Mouse (Mus musculus) MEL (cell line): ENCODE data around the gene Slc38a4. TPM values are rescaled to one million over a fixed set of nuclear protein-coding genes. Genes with fewer than 3 reads are reported as not detected.

ENCODE experiments used
- DNase-seq: peaks from one replicate; pipeline ENCODE4 v3.0.0; 2011; ENCODE audit warnings: low read depth, low spot score
- H3K27ac ChIP-seq: 2 replicates; pipeline ENCODE4 v1.5.1; 2012; ENCODE audit warnings: low read depth, mild to moderate bottlenecking, control low read depth, low read length, moderate library complexity; ENCODE audit not compliant: control insufficient read depth
- H3K27me3 ChIP-seq, 2 experiments: fragments of 150-350 bp in 1 of 2; sonication (generic) in 1 of 2; 2 replicates each; pipeline ENCODE4 v1.6.1; 2012; ENCODE audit warnings: low read length in 2 of 2, mild to moderate bottlenecking in 2 of 2, improper control_type of control experiment in 1 of 2, moderate library complexity in 1 of 2; ENCODE audit not compliant: insufficient read depth in 2 of 2, control insufficient read depth in 1 of 2
- H3K36me3 ChIP-seq, 2 experiments: 2 replicates each; pipeline ENCODE4 v1.6.1; 2012 to 2014; ENCODE audit warnings: low read length in 2 of 2, improper control_type of control experiment in 1 of 2, inconsistent platforms in 1 of 2, mild to moderate bottlenecking in 1 of 2; ENCODE audit not compliant: insufficient read depth in 2 of 2, control insufficient read depth in 1 of 2
- H3K4me1 ChIP-seq, 2 experiments: fragments of 150-350 bp in 1 of 2; sonication (generic) in 1 of 2; 2 replicates each; pipeline ENCODE4 v1.6.1; 2012; ENCODE audit warnings: low read length in 2 of 2, improper control_type of control experiment in 1 of 2, mild to moderate bottlenecking in 1 of 2; ENCODE audit not compliant: insufficient read depth in 2 of 2, control insufficient read depth in 1 of 2
- H3K4me3 ChIP-seq, 2 experiments: fragments of 150-350 bp in 1 of 2; sonication (generic) in 1 of 2; 2 replicates each; pipeline ENCODE4 v1.5.1; 2012; ENCODE audit warnings: low read depth in 2 of 2, low read length in 2 of 2, mild to moderate bottlenecking in 2 of 2, moderate library complexity in 2 of 2, control low read depth in 1 of 2, improper control_type of control experiment in 1 of 2; ENCODE audit not compliant: control insufficient read depth in 1 of 2, insufficient read depth in 1 of 2
- H3K79me2 ChIP-seq: 2 replicates; pipeline ENCODE4 v1.6.1; 2012; ENCODE audit warnings: mild to moderate bottlenecking, low read length, moderate library complexity; ENCODE audit not compliant: control insufficient read depth, poor library complexity, insufficient read depth
- H3K9ac ChIP-seq: 2 replicates; pipeline ENCODE4 v1.6.1; 2012; ENCODE audit warnings: low read depth, mild to moderate bottlenecking, control low read depth, low read length, moderate library complexity; ENCODE audit not compliant: control insufficient read depth, poor library complexity, severe bottlenecking
- H3K9me3 ChIP-seq: fragments of 150-350 bp; sonication (generic); replicated peaks from 2 replicates; pipeline ENCODE4 v1.6.1; 2012; ENCODE audit warnings: mild to moderate bottlenecking, low read length, improper control_type of control experiment, moderate library complexity; ENCODE audit not compliant: insufficient read depth
- CTCF ChIP-seq, 3 experiments: IDR thresholded peaks in 2 of 3; conservative IDR thresholded peaks in 1 of 3; 2 replicates each; pipeline ENCODE4 v1.5.1; 2011 to 2012; ENCODE audit warnings: low read length in 3 of 3, low read depth in 2 of 3, mild to moderate bottlenecking in 2 of 3, improper control_type of control experiment in 1 of 3, inconsistent platforms in 1 of 3, mixed read lengths in 1 of 3, moderate library complexity in 1 of 3; ENCODE audit not compliant: control insufficient read depth in 1 of 3, insufficient read depth in 1 of 3, poor library complexity in 1 of 3, severe bottlenecking in 1 of 3
- E2F4 ChIP-seq: IDR thresholded peaks from 2 replicates; pipeline ENCODE4 v1.6.1; 2011; ENCODE audit warnings: low read depth, low read length, improper control_type of control experiment, borderline replicate concordance
- ELF1 ChIP-seq: IDR thresholded peaks from 2 replicates; pipeline ENCODE4 v1.6.1; 2014; ENCODE audit warnings: low read depth, mild to moderate bottlenecking, inconsistent platforms, low read length, improper control_type of control experiment, moderate library complexity
- EP300 ChIP-seq, 2 experiments: IDR thresholded peaks; 2 replicates each; pipeline ENCODE4 v1.6.1; 2011; ENCODE audit warnings: improper control_type of control experiment in 2 of 2, low read length in 2 of 2, low read depth in 1 of 2, mild to moderate bottlenecking in 1 of 2
- GATA1 ChIP-seq: IDR thresholded peaks from 2 replicates; pipeline ENCODE4 v1.6.1; 2011; ENCODE audit warnings: low read depth, low read length, improper control_type of control experiment
- HCFC1 ChIP-seq: IDR thresholded peaks from 2 replicates; pipeline ENCODE4 v1.6.1; 2012; ENCODE audit warnings: low read depth, mild to moderate bottlenecking, inconsistent platforms, low read length, improper control_type of control experiment, moderate library complexity
- JUND ChIP-seq: IDR thresholded peaks from 2 replicates; pipeline ENCODE4 v1.6.1; 2011; ENCODE audit warnings: low read depth, mild to moderate bottlenecking, improper control_type of control experiment, low read length
- MAX ChIP-seq: IDR thresholded peaks from 2 replicates; pipeline ENCODE4 v1.6.1; 2011; ENCODE audit warnings: low read length, improper control_type of control experiment
- MEF2A ChIP-seq: IDR thresholded peaks from 2 replicates; pipeline ENCODE4 v1.6.1; 2014; ENCODE audit warnings: low read depth, mild to moderate bottlenecking, inconsistent platforms, low read length, improper control_type of control experiment; ENCODE audit not compliant: poor library complexity, insufficient replicate concordance, severe bottlenecking; ENCODE audit errors: extremely low read depth
- MXI1 ChIP-seq: IDR thresholded peaks from 2 replicates; pipeline ENCODE4 v1.6.1; 2011; ENCODE audit warnings: mild to moderate bottlenecking, low read depth, low read length, improper control_type of control experiment
- MYB ChIP-seq: IDR thresholded peaks from 2 replicates; pipeline ENCODE4 v1.6.1; 2011; ENCODE audit warnings: mild to moderate bottlenecking, low read depth, low read length, improper control_type of control experiment
- MYC ChIP-seq: IDR thresholded peaks from 2 replicates; pipeline ENCODE4 v1.6.1; 2011; ENCODE audit warnings: low read depth, mild to moderate bottlenecking, low read length, improper control_type of control experiment, moderate library complexity
- NRF1 ChIP-seq: IDR thresholded peaks from 2 replicates; pipeline ENCODE4 v1.6.1; 2014; ENCODE audit warnings: low read depth, mild to moderate bottlenecking, inconsistent platforms, low read length, improper control_type of control experiment, moderate library complexity; ENCODE audit not compliant: poor library complexity, insufficient read depth, severe bottlenecking
- POLR2A ChIP-seq, 2 experiments: IDR thresholded peaks; 2 replicates each; pipeline ENCODE4 v1.6.1; 2011 to 2012; ENCODE audit warnings: low read length in 2 of 2, mild to moderate bottlenecking in 2 of 2, control low read depth in 1 of 2, improper control_type of control experiment in 1 of 2, low read depth in 1 of 2, moderate library complexity in 1 of 2; ENCODE audit not compliant: control insufficient read depth in 1 of 2, insufficient read depth in 1 of 2, poor library complexity in 1 of 2
- POLR2AphosphoS2 ChIP-seq: IDR thresholded peaks from 2 replicates; pipeline ENCODE4 v1.6.1; 2011; ENCODE audit warnings: low read length, improper control_type of control experiment
- RAD21 ChIP-seq: IDR thresholded peaks from 2 replicates; pipeline ENCODE4 v1.6.1; 2011; ENCODE audit warnings: mild to moderate bottlenecking, low read depth, low read length, improper control_type of control experiment
- RCOR1 ChIP-seq: IDR thresholded peaks from 2 replicates; pipeline ENCODE4 v1.6.1; 2012; ENCODE audit warnings: low read depth, mild to moderate bottlenecking, inconsistent platforms, low read length, improper control_type of control experiment
- TBP ChIP-seq: IDR thresholded peaks from 2 replicates; pipeline ENCODE4 v1.8.0; 2011; ENCODE audit warnings: low read depth, low read length, improper control_type of control experiment
- TCF12 ChIP-seq: IDR thresholded peaks from 2 replicates; pipeline ENCODE4 v1.6.1; 2014; ENCODE audit warnings: low read depth, mild to moderate bottlenecking, inconsistent platforms, low read length, improper control_type of control experiment, moderate library complexity
- UBTF ChIP-seq: IDR thresholded peaks from 2 replicates; pipeline ENCODE4 v1.6.1; 2012; ENCODE audit warnings: low read depth, mild to moderate bottlenecking, inconsistent platforms, low read length, improper control_type of control experiment, moderate library complexity, borderline replicate concordance; ENCODE audit not compliant: insufficient read depth
- USF1 ChIP-seq: IDR thresholded peaks from 2 replicates; pipeline ENCODE4 v1.6.1; 2014; ENCODE audit warnings: low read depth, mild to moderate bottlenecking, inconsistent platforms, low read length, improper control_type of control experiment, moderate library complexity
- USF2 ChIP-seq, 2 experiments: IDR thresholded peaks; 2 replicates each; pipeline ENCODE4 v1.6.1; 2011 to 2012; ENCODE audit warnings: improper control_type of control experiment in 2 of 2, low read length in 2 of 2, borderline replicate concordance in 1 of 2, inconsistent platforms in 1 of 2, low read depth in 1 of 2, mild to moderate bottlenecking in 1 of 2; ENCODE audit not compliant: insufficient read depth in 1 of 2
- ZC3H11A ChIP-seq: IDR thresholded peaks from 2 replicates; pipeline ENCODE4 v1.6.1; 2012; ENCODE audit warnings: low read depth, mild to moderate bottlenecking, inconsistent platforms, low read length, improper control_type of control experiment
- ZKSCAN1 ChIP-seq: IDR thresholded peaks from 2 replicates; pipeline ENCODE4 v1.6.1; 2012; ENCODE audit warnings: low read depth, mild to moderate bottlenecking, inconsistent platforms, low read length, improper control_type of control experiment, moderate library complexity
- ZMIZ1 ChIP-seq: IDR thresholded peaks from 2 replicates; pipeline ENCODE4 v1.6.1; 2012; ENCODE audit warnings: low read depth, mild to moderate bottlenecking, inconsistent platforms, low read length, improper control_type of control experiment, moderate library complexity
- ZNF384 ChIP-seq: IDR thresholded peaks from 2 replicates; pipeline ENCODE4 v1.6.1; 2012; ENCODE audit warnings: low read depth, mild to moderate bottlenecking, inconsistent platforms, low read length, improper control_type of control experiment
- polyA plus RNA-seq, 2 experiments: library from polyadenylated mRNA; stranded (reverse) in 1 of 2; unstranded in 1 of 2; fragments of >175 nt in 1 of 2; fragments of >200 nt in 1 of 2; gene quantifications; 2 replicates each; pipeline versions ENCODE4 v1.2.1 to v1.2.4; 2012; ENCODE audit warnings: low replicate concordance in 2 of 2, low read depth in 1 of 2; ENCODE audit not compliant: insufficient read length in 2 of 2, insufficient read depth in 1 of 2, missing spikeins in 1 of 2
- total RNA-seq: library from RNA; depleted of rRNA; stranded (reverse); fragments of 300-350 nt; gene quantifications from 2 replicates; pipeline ENCODE4 v1.2.3, GENCODE M21; 2012

Gene Slc38a4
- total and polyA plus RNA-seq, 3 experiments = not detected

DNA sequence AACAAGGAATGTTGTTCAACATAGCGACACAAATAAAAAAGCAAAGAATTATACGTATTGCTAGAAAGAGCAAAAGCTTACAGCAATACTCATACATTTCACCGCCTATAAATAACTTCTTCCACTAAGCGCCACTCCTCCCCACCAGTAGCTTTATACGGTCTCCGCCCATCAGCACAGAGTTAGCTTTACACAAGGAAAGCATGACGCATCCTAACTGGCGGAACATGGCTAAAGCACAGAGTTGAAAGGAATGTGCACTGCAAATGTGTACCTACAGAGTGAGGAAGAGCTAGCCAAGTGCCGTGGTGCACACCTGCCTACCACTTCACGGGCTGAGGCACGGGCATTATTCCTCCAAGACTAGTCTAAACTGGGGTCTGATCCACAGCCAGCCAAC lies 95.4 kb downstream of the Slc38a4 start:
- H3K9me3 ChIP-seq = no peaks in the 10 kb centered on the region
- H3K27ac ChIP-seq = no peak overlapping the region
- H3K36me3 ChIP-seq = no peaks in the 10 kb centered on the region
- H3K4me1 ChIP-seq = no peaks in the 10 kb centered on the region
- H3K27me3 ChIP-seq = 0 out of 4 replicates have a peak, but pooled peaks cover 0 to 1% of the 10 kb centered on the region in 2 experiments
- no peak overlapping the region for H3K9ac ChIP-seq
- no peak for TF ChIP-seq POLR2AphosphoS2
- no peak for TF ChIP-seq MYB
- TF ChIP-seq POLR2A (IDR thresholded peaks at IDR 0.05; ENCODE audit: control insufficient read depth in 1 of 2, insufficient read depth in 1 of 2, low read depth in 1 of 2, low read length in 2 of 2, poor library complexity in 1 of 2) = no peak
- TF ChIP-seq EP300 (IDR thresholded peaks at IDR 0.05; ENCODE audit: low read depth in 1 of 2, low read length in 2 of 2) = no peak
- TF ChIP-seq GATA1 = no peak
- TF ChIP-seq RCOR1 = no peak
- no peak for TF ChIP-seq ZNF384
- no peak for TF ChIP-seq TCF12
- TF ChIP-seq ELF1 = no peak
- H3K79me2 ChIP-seq = no peaks in the 10 kb centered on the region
- no peak overlapping the region for H3K4me3 ChIP-seq
- no peak for DNase-seq

DNA sequence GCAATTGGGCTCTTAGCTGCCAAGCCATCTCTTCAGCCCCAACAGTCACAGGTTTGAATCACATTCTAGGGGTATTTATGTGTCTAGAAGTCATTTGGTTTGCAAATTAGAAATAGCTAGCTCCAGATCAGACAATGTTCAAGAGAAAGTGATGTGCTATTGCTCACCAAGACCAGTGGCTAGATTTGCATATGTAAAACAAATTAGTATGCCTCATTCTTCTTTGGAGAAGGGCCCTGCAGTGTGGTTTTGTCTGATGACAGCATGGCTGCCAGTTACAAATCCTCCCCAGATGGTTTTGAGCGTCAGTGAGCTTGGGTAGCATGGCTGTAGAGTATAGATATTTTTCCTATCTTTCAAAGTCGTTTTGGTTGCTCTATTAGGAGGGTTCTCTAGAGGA lies 96.5 kb downstream of the Slc38a4 start:
- Histone ChIP-seq H3K27me3 (0 out of 4 replicates have a peak, but pooled peaks cover 0 to 1% of the 10 kb centered on the region in 2 experiments), H3K9me3 (no peaks in the 10 kb centered on the region), H3K4me3 (no peak overlapping the region), H3K36me3 (no peaks in the 10 kb centered on the region), H3K27ac (no peak overlapping the region)
- TF ChIP-seq RAD21 = no peak
- no peak for TF ChIP-seq JUND
- TF ChIP-seq HCFC1 = no peak
- TF ChIP-seq ZC3H11A = no peak
- no peak for TF ChIP-seq CTCF (IDR thresholded peaks at IDR 0.05 in 2 of 3, conservative IDR thresholded peaks at IDR 0.05 in 1 of 3; ENCODE audit: control insufficient read depth in 1 of 3, insufficient read depth in 1 of 3, low read depth in 2 of 3, low read length in 3 of 3, poor library complexity in 1 of 3, severe bottlenecking in 1 of 3)
- TF ChIP-seq MXI1 = no peak
- TF ChIP-seq TBP = no peak
- TF ChIP-seq, all 39 proteins: peak for 0
- DNase-seq = no peak
- H3K4me1 ChIP-seq = no peaks in the 10 kb centered on the region
- no peak overlapping the region for H3K9ac ChIP-seq
- H3K79me2 ChIP-seq = no peaks in the 10 kb centered on the region

DNA sequence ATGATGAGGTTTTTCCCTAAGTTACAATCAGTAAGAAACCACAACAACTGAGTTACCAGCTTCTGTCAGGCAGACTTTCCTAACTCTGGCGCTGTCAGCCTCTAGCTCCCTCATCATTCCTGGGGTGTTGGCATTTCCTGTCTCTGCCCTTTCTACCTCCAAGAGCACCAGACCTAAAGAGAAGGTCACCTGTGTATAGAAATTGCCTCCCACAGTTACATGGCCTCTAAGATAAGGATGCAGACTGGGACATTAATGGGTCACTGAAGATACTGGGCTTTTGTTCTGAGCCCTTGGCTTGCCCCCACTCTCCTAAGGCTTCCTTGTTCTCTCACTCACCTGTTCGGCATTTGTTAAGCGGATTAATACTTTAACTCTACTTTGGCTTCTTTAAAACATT lies 99.1 kb downstream of the Slc38a4 start:
- H3K4me1 ChIP-seq = no peaks in the 10 kb centered on the region
- DNase-seq = no peak
- TF ChIP-seq TBP (no peak), MAX (no peak), NRF1 (no peak), ELF1 (no peak), USF2 (IDR thresholded peaks at IDR 0.05; ENCODE audit: borderline replicate concordance in 1 of 2, insufficient read depth in 1 of 2, low read depth in 1 of 2, low read length in 2 of 2) (no peak), MEF2A (no peak), MYB (no peak), MYC (no peak), ZKSCAN1 (no peak), CTCF (IDR thresholded peaks at IDR 0.05 in 2 of 3, conservative IDR thresholded peaks at IDR 0.05 in 1 of 3; ENCODE audit: control insufficient read depth in 1 of 3, insufficient read depth in 1 of 3, low read depth in 2 of 3, low read length in 3 of 3, poor library complexity in 1 of 3, severe bottlenecking in 1 of 3) (no peak), E2F4 (no peak), UBTF (no peak), USF1 (no peak), ZMIZ1 (no peak)
- 0 out of 4 replicates have a peak, but pooled peaks cover 0 to 1% of the 10 kb centered on the region in 2 experiments for H3K27me3 ChIP-seq
- no peaks in the 10 kb centered on the region for H3K79me2 ChIP-seq
- H3K36me3 ChIP-seq = no peaks in the 10 kb centered on the region
- H3K4me3 ChIP-seq = no peak overlapping the region
- no peak overlapping the region for H3K9ac ChIP-seq
- H3K27ac ChIP-seq = no peak overlapping the region
- H3K9me3 ChIP-seq = no peaks in the 10 kb centered on the region
